Mouse (Mus musculus): ENCODE measurements around the gene Thsd7b.

Gene Thsd7b

DNA sequence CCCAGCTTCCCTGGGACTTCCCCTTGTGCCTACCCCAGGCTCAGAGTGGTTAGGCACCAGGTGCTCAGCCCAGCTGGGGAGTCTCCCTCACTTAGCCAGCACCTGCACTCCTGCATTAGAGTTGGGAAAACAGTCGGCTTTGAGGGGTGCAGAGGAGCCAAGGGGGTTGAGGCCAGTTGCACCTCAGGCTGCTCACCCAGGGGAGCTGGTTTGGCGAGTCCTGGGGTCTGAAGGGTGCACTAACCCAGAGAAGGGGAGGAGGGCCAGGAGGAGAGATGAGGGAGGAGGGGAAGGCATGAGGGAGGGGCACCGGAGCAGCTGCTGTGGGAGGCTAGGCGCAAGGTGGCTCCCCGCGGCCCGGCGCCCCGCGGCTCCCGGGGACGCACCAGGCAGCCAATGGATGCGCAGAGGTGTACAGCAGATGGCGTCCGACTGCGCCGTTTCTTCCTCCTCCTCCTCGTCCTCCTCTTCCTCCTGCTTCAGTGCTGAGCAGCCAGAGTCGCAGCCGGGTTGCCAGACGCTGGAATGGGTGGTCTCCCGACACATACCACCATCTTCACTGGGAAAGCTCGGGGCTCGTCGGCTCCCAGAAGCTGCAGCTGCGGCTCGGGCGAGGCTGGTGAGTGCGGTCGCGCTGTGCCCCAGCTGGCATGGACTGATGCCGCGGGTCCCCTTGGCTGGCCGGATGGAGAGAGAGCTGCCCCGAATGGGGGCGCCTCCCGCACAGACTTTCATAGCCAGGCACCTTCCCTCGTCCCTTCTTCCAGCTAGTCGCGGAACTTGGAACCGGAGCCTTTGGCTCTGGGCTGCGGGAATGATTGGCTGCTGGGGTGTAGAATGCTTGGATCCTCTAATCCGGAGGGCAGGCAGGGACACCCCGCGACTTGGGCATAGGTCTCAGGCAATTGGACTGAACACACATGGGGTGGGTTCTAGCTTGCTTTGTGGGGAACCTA is at the start of gene Thsd7b:
TSS of gene Thsd7b (plus strand) at position 321 of the 956 bp plus-strand sequence.
- peak; percentile 48 for DNase-seq (ENCODE audit: extremely low spot score)

DNA sequence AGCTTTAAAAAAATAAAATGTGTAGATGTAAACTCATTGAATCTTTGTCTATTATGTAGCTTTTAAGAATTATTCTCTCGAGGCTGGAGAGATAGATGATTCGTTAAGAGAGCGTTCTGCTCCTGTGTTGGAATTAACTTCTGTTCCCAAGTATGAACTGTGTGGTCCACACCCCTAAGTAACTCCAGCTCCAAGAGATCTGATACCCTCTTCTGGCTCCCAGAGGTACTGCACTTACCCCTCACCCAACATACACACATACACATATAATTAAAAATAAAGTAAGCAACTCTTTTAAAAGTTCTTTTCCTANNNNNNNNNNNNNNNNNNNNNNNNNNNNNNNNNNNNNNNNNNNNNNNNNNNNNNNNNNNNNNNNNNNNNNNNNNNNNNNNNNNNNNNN is 28.8 kb upstream of the Thsd7b start:
- DNase-seq (ENCODE audit: extremely low spot score), result peak; percentile 15

DNA sequence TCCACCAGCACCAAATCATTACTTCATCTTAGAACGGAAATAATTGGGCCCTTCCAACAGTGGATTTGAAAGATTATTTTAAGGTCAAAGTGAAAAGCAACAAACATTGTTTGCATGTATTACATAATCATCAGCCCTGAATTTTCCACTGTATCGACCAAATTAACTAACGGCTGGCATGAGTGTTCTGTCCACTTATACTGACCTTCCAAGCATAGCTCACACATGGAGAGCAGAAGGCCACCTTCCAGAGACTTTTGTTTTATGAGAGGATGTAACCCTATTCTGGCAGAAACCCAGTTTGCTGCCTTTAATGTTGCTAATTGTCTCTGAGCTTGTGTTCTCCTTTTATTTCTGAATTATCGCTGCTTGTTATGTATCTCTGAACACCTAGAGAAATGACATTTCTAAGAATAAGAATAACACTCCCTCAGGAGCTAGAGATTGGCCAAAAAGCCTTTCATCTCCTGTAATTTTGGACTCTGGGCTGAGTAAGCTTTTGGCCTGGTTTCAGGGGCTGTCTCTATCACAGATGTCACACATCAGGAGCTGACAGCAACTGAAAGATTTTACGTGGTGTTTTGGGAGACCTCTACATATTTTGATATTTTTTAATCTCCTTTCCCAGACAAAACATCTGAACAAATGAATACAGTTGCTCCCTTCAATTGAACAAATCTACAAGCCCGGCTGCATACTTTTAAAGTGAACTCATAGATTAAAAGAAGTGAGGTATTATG is 22.2 kb upstream of the Thsd7b start:
- no peak for DNase-seq (ENCODE audit: extremely low spot score)

DNA sequence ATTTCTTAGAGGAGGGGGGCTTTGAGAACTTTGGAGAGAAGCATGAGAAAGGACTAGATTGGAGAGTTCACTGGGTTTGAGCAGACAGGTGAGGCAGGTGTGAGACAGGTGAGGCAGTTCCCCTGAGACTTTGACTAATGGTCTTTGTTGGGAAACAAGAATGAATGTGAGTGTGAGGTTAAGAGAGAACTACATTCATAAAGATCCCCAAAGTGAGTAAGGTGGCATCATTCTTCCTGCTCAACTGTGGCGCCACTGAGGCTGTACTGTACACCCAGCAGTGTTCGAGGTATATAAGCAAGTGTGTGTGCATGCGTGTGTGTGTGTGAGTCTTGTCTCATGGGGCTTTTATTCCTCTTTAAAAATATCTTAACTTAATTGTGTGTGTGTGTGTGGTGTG is 6.4 kb upstream of the Thsd7b start:
- no peak for DNase-seq (ENCODE audit: extremely low spot score)

DNA sequence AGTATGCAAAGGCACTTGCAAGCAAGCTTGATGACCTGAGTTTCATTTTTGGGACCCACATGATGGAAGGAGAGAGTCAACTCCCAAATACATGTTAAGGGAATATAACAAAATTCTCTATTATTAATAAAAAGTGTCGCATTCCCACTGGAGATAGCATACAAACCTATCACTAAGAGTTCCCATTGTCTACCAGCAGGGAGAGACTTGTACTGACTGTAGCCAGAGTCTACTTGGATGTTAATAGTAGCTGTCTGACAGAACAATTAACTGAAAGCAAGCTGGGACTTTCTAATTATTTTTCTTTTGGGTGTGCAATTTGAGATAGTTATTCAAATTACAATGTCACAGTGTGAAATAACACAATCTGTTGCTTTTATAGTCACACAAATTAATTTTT is 31.1 kb downstream of the Thsd7b start:
- DNase-seq (ENCODE audit: extremely low spot score), result no peak

DNA sequence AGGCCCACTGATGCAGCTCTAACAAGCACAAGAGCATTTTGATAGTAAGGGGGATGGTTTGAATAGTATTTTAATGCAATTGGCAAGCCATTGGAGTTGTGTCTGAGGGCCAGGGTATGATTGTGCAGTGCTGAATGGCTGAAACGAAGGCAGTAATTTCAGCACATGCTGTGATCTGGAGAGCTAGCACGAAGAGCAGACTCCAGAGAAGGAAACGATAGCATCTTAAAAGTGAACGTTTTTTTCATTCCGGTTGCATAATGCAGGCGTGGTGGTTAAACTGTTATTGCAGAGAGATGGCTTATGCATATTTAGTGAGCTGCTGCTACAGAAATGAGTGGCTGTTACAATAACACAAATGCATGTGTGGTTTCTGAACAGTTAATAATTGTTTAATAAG is 51.3 kb downstream of the Thsd7b start:
- no peak for DNase-seq (ENCODE audit: extremely low spot score)

DNA sequence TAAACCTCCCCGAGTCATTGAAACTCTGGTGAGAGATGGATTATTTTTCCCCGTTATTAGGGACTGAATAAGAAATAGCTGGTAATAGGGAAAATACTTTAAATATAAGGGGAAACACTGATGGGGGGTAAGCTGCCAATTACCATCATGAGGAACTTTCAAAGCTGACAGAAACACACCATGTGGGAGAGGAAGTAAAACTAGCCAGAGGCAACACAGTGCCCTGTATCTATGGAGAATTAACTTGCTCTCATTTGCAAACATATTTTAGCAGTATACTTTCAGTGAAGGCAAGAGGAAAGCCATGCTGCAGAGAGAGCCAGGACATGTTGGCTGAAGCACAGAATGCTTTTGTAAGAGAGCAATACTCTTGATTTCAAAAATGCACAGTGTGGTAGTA is 51.7 kb downstream of the Thsd7b start:
- no peak for DNase-seq (ENCODE audit: extremely low spot score)

DNA sequence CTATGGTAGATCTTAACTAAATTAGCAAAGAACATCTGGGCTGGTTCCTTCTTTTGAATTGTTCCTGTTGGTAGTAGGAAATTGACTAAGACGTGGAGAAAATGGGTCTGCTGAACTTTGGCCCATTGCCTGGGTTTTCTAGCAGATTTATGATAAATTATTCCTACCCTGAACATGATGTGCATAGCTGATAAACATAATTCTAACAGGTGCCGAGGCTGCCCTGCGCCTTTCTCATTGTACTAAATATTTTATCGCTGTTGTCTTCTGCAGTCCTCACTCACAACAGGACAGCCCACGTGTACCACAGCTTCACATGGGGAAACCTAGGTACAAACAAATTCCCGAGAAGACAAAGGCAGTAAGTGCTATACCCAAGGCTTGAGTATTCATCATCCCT is 83.5 kb downstream of the Thsd7b start:
- no peak for DNase-seq (ENCODE audit: extremely low spot score)

DNA sequence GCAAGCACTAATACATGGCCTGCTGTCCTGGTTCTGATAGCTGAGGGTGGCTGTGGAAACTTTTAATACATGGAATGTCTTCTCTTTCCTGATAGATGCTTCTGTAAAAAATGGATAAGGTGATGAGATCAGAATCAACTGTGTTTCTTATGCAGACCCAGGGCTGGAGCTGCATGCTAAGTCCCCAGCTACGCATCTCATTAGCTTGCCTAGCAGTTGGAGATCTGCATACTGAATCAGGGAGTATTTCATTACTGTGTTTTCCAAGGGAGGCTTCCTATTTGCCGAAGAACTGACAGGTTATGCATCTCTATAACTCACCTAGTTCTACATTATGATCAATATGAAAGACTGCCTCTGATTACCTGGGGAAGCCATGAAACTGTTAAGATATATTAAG is 84.3 kb downstream of the Thsd7b start:
- DNase-seq (ENCODE audit: extremely low spot score), result no peak

DNA sequence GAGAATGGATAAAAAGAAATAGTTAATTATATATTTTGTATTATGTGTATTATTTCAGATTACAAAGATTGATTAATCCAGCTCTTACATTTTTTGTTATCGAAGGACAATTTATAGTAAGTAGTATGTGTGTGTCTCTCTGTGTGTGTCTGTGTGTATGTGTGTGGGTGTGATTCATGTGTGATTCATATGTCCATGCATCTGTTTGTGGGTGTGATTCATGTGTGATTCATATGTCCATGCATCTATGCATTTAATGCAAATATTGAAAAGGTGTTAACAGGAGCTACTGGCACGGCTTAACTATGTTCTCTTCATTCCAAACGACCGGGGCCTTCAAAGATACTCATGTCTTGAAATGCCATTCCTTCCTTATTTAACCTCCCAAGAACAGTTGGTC is 90.3 kb downstream of the Thsd7b start:
- DNase-seq (ENCODE audit: extremely low spot score), result no peak

DNA sequence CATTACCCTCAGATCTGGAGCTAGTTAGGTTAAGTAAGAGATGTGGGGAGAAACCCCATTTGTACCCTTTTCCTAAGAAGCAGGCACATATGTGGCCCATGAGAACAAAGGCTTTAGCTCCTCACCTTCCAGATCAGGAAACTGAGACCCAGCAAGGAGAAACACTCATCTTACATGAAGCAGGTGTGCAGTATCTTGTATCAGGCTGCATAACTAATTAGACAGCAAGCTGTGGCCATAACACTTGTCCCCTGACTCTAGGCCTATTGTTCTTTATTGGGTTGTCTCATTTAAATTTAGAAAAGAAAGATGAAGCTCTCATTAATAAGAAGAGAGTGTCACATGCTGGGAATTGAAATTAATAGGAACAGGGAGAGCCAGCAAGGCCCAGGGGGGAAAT is 91.7 kb downstream of the Thsd7b start:
- no peak for DNase-seq (ENCODE audit: extremely low spot score)

DNA sequence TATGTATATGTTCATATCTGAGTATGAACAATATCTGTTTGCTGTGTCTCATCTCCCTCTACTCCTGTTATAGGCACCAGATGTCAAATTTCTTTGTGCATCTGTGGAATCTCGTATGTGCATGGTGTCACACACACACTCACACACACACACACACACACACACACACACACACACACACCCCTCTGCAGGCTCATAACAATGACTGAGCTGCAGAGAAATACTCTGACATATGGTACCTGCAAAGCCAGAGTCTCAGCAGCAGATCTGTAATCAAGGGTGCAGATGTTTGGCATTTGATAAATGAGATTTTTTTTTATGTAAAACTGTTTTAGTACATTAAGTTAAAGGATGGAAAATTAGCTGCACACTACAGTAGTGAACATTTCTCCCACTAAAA is 92.5 kb downstream of the Thsd7b start:
- no peak for DNase-seq (ENCODE audit: extremely low spot score)

DNA sequence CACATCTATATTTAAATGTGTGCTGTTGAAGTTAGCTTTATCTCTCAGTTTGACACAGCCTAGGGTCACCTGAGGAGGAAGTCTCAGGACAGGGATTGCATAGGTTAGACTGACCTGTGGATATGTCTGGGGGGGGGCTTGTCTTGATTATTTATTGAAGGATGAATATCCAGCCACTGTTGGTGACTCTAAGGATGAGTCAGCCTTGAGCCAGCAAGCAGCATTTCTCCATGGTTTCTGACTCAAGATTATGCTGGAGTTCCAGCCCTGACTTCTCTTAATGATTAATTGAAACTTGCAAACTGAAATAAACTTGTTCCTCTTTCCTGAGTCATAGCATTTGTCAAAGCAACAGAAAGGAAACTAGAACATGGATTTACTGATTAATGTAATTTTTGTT is 113.4 kb downstream of the Thsd7b start:
- no peak for DNase-seq (ENCODE audit: extremely low spot score)

DNA sequence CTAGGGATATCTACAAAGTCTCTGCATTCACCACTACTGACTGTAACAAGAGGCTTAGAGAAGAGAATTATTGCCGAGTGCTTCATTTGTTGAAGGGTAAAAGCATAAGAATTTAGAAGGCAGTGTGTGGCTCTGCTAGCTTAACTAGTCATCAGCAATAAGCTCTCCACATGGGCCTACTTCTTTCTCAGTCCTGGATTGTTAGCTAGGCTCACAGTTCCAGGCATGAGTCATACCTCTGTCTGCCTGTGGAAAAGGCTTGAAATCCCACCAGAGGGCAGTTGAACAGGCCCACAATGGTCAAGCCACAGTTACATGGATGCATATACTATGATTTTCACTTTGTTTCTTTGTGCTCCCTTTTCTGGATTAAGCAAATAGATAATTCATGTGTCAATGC is 138.5 kb downstream of the Thsd7b start:
- DNase-seq (ENCODE audit: extremely low spot score), result no peak

DNA sequence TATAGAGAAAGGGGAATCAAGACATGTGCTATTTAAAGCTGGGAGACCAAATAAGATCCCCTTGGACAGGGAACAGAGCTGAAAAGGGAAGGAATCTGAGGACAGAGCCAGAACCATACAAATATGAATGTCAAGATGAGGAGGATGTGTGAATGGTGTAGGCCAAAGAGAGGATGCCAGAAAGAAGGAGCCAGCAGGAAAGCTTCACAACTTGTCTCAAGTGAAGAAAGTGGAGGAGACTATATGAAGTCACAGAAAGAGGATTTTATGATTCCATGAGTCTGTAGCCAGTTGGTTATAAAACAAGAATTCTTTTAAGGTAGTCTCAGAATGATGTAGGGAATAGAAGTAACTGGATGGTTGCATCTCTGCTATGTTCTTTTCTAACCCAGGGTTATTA is 148.5 kb downstream of the Thsd7b start:
- DNase-seq (ENCODE audit: extremely low spot score), result no peak

DNA sequence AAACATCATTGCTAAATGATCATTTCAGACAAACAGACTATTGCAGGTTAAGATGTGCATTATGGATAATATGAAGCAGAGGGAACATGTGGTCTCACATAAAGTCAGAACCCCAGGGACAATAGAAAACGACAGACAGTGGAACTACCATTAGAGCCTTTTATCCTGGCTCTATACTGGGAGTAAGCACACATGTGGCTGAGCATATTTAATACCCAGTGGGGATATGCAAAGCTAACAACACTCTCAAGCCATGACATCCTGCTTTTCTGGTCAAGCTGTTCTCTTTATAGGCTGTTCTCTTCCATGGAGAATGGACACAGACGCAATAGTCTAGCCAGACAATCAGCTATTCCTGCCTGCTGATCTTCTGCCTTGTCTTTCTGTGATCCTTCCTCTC is 191.3 kb downstream of the Thsd7b start:
- DNase-seq (ENCODE audit: extremely low spot score), result no peak

DNA sequence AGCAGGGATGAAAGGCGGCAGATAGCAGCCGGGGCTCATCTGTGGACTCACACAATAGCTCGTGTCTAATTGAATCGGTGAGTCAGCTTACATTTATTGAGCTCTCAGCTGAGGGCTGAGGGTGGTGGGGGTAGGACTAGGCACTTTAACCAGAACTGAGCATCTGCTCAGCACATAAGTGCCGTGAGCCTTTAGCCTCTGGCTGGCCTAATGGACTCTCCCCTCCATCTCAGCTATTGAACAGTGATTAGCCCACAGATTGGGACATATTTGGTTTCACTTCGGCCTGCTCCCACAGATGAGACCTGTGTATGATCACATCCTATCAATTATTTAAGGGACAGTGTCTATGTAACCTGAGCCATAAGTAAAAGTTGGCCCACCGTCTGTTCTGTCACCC is 200.4 kb downstream of the Thsd7b start:
- no peak for DNase-seq (ENCODE audit: extremely low spot score)

DNA sequence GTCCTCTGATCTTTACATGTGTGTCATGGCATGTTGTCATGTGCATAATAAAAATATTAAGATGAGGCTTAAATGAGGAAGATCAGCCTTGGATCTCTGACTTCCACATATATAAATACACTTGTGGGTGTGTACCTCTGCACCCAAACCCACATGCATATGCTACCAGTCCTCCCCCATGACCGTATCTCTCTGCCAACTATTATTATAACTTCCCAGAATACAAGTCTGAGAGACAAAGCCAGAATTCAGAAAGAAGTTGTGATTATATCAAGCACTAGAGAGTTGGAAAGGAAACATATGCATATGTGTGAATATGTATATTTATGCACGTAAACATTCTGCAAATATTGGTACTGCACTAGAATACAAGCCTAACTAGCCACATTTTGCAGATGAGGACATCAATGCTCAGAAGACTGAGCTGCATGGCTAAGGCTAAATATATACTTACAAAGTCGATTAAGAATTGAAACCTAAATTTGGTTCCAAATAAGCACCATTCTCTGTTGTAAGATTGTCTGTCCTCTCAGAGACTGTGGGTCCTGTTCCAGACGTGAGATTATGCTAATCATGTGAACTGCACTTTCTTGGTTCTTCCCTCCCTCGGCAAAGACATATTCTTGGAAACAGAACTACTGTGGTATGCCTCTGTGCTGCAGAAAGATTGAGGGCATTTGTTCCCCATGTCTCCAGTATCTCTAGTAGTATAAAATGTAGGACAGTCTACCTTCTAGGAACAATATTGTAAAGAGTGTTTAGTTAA is 211.3 kb downstream of the Thsd7b start:
- no peak for DNase-seq (ENCODE audit: extremely low spot score)

DNA sequence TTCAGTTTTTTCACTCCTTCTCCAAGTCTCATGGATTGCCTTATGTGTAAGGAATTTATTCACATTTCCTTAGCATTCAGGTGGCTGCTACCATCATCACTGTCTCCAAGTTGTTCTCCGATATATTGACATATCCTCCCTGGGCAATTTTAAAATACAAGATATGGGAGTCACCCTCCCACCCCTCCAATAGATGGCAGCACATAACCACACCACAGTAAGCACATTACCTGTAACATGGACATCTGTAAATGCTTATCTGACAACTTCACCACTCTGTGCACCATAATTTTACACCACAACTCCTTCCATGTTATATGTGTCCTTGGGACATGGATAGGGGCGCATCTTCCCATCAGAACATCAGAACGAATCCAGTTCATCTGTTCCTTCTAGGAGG is 218.0 kb downstream of the Thsd7b start:
- DNase-seq (ENCODE audit: extremely low spot score), result no peak

DNA sequence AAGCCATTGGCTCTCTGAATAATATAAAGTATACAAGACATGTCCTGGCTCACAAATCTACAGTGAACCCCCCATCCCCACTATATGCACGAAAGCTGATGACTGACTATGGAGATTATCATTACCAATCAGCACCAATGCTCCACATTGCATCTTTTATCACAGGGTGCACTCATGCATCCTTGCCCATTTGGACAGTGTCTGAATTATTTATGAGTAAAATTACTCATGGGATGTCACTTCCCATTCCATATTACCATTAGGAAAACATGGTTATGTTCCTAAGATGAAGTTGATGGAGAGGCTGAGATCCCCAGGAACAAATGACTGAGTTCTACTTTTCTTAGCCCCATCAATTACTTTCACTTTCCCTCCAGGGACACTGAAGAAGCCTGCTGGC is 220.8 kb downstream of the Thsd7b start:
- DNase-seq (ENCODE audit: extremely low spot score), result no peak

DNA sequence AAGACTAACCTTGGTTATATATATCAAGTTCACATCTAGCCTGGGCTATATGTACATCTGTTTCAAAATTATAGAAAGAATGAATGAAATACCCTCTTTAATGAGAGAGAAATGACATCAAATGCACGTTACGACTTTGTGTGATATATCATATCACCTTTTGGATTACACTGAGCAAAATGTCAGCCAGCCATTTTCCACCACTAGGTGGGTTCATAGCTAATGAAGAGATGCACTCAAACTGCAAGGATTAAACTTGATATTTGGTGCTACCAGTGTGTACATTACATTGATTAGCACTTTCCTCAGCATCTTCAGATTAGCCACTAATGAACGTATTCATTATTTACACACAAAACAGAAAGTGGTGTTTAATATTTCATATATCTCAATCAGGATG is 228.6 kb downstream of the Thsd7b start:
- no peak for DNase-seq (ENCODE audit: extremely low spot score)

DNA sequence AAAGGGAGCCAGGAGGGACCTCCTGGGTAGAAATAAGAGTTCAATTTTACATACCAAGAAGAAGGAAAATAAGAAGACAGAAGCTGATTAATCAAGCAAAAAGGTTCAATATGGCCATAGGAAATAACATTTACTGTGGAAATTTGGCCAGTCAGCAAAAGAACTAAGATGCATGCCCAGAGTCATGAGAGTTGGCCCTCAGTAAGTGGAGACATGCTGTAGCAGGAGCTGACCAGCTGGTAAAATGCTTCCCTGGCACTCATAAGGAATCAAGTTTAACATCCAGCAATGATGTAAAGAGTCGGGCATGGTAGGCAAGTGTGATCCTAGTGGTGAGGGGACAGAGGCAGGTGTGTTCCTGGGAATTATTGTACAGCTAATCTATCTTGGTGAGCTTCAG is 243.3 kb downstream of the Thsd7b start:
- no peak for DNase-seq (ENCODE audit: extremely low spot score)
